Mouse (Mus musculus): ENCODE data around the gene Gm6351. TPM values are rescaled to one million over a fixed set of nuclear protein-coding genes. Genes with fewer than 3 reads are reported as not detected.

Gm6351 gene
- polyA plus RNA-seq (2012; rRNA removed; ENCODE audit: low replicate concordance): not detected in 2 replicates

DNA sequence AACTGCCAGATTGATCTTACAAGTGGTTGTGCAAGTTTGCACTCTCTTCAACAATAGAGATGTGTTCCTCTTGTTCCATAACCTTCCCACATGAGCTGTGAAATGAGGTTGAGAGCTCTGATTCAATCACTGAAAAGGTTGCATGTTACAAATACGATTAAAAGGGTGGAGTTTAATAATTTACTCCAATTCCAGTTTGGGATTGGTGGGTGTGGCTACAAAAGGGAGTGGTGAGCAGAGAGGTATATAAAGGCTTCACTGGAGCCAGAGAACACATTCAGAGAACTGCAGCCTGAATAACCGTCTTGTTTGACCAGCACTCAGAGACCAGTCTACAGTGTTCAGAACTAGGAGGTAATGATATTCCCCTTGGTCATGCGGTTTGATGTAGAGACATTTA lies at the start of gene Gm6351:
Gene Gm6351 (plus strand): TSS at position 301 of the 400 bp plus-strand sequence.

DNA sequence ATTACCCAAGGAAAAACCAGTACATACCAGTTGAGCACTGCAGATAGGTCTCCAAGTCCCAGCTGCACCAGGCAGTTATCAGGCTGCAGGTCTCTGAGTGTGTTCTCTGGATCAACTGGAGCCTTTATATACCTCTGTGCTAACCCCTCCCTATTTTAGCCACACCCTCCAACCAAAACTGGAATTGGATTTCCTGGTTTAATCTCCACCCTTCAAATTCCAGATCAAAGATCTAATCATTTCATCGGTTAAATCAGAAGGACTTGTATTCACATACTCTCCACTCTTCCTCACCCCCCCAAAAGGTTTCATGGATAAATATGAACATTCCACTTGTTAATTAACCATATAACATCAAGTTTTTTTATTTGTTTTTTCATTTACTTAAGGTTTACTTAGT lies 5.7 kb upstream of the Gm6351 start, which contains the start of gene BC061212:
Gene BC061212 (minus strand): TSS at position 101 of the 400 bp plus-strand sequence.

Other genes starting within 250 kb of the Gm6351 start
- gene Gm7792, start 232.6 kb upstream of the Gm6351 start, polyA plus RNA-seq (2012; rRNA removed; ENCODE audit: low replicate concordance): not detected in 2 replicates
- gene Gm16429, start 147.3 kb upstream of the Gm6351 start, polyA plus RNA-seq (2012; rRNA removed; ENCODE audit: low replicate concordance): not detected in 2 replicates
- gene BC061212, start 5.8 kb upstream of the Gm6351 start, polyA plus RNA-seq (2012; rRNA removed; ENCODE audit: low replicate concordance): not detected in 2 replicates
- gene Gm3106, start 141.6 kb downstream of the Gm6351 start, polyA plus RNA-seq (2012; rRNA removed; ENCODE audit: low replicate concordance): not detected in 2 replicates
- not detected in 2 replicates for gene A430089I19Rik, start 230.4 kb downstream of the Gm6351 start, polyA plus RNA-seq (2012; rRNA removed; ENCODE audit: low replicate concordance)
- gene Gm6502, start 238.1 kb downstream of the Gm6351 start, polyA plus RNA-seq (2012; rRNA removed; ENCODE audit: low replicate concordance): not detected in 2 replicates